Mouse (Mus musculus): ENCODE data around the gene Mapk1ip1l.

Mapk1ip1l gene

DNA sequence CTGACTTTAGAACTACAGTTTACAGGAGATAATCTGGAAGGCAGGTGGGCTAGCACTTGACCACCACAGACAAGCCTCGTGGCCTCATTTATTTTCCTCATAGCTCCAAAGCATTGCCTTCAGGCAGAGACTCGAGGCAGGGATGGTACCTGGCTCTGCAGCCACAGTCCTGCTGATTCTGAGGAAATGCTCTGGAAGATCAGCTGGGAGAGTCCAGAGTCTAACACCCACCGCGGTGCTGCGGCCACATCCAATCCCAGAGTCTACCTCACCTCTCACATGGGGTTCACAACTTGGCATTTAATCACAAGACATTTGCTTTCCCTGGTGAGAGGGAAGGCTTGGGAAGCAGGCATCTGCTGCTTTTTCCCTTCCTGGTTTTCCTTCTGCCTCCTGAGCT is 56.9 kb downstream of the Mapk1ip1l start:
- in situ Hi-C loops (cut with MboI, MseI), result no loop called here

DNA sequence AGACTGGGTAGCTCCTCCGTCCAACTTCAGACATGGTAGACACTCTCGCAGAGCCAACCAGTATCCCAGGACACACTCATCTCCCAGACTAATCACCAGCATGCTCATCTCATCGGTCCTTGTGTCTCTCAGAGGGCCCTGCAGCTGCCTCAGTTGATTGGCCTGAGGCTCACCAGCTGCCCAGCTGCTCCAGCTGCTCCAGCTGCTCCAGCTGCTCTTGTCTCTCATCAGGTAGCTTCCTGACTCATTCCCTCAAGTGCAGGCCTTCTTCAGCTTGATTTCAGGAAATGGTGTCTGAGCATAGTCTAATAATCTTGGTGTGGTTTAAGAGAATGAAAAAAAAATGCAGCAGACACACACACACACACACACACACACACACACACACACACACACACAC is 58.6 kb downstream of the Mapk1ip1l start:
- in situ Hi-C loops (cut with MboI, MseI), result no loop called here

DNA sequence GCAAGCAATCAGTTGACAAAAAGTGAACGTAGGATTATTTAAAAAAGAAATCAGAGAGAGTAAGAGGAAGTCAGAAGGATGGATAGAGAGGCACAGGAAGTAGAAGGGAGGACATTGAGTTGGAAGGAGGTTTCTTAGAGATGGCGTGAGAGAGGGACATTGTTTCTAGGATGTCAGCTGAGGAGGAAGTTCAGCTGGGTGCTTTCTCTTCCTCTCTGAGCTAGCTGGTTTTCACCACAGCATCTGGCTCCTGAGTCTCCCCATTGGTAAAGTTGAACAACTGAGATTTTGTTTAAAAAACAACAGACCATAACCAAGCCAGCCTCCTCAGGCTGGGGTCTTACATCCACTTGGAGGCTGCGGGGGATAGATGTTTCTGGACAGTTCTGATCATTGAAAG is 61.5 kb downstream of the Mapk1ip1l start:
- in situ Hi-C loops (cut with MboI, MseI), result no loop called here

DNA sequence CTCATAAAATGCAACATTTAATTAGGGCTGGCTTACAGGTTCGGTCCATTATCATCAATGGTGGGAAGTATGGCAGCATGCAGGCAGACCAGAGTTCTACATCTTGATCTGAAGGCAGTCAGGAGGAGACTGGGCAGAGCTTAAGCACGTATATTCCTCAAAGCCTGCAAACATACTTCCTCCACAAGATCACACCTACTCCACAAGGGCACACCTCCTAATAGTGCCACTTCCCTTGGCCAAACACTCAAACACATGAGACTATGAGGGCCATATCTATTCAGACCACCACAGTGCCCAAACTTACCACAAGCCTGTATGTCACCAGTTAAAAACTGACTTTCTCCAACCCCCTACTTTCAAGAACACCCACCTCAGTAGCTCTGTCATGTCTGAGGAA is 63.4 kb downstream of the Mapk1ip1l start:
- in situ Hi-C loops (cut with MboI, MseI), result no loop called here

DNA sequence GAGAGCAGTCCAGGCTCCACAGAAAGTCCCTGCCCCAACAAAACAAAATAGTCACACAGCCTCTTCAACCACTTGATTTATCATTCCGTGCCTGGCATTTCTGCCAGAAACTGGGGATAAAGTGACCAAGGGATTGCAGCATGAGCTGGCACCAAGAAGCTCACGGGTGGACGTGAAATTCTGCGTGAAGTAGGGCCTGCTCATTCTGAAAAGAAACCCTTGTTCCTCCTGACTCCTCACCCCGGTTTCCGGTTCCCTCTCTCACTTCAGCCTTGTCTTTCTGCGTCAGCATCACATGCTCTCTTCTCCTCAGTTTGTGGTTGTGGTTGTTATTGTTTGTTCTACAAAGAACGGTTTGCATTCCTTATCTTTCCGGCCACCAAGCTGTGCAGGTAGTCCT is 63.8 kb downstream of the Mapk1ip1l start:
- in situ Hi-C loops (cut with MboI, MseI), result no loop called here

DNA sequence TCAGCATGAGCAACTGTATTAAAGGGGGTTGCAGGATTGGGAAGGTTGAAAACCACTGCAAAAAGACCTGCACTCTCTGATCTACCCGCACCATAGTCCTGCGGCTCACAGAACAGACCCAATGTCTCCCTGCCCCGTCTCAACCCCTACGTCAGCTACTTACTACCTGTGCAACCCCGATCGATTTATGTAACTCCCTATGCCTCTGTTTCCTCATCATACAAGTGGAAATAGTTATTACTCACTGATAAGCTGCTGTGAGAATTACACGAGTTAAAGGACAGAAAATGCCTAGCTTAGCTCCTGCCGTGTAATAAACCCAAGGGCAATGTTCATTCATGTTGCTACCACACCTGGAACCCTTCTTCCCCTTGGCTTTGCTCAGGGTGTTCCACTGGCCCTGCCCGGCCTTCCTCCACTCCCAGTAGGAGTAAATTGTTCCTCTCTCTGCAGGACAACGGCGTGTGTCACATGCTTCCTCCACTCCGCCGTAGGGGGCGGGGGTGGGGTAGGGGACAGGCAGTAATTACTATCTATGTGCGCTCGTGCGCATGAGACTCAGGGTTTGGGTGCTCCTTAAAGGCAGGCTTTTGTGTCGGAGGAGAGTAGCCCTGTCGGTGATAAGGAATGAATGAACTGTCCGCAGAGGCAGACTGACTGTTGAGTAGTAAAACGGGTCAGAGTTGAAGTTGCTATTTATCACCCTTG is 66.8 kb downstream of the Mapk1ip1l start:
- in situ Hi-C loops (cut with MboI, MseI), result no loop called here

DNA sequence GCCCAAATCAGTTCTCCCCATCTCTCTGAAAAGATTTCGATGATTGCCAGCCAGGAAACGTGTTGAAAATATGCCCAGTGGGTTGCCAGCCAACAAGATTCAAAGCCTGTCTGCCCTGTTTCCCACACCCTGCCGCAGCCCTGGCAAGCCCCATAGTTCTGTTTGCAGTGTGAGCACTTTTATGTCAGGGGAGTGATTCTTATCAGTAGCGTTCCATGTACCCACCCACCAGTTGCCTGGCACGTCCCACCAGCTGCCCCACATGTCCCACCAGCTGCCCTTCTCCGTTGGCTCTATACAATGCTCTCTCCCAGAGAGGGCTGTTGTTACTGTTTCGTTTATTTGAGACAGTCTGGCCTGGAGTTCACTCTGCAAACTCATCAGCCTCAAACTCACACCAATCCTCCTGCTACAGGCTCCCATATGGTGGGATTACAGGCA is 68.8 kb downstream of the Mapk1ip1l start:
- in situ Hi-C loops (cut with MboI, MseI), result no loop called here

DNA sequence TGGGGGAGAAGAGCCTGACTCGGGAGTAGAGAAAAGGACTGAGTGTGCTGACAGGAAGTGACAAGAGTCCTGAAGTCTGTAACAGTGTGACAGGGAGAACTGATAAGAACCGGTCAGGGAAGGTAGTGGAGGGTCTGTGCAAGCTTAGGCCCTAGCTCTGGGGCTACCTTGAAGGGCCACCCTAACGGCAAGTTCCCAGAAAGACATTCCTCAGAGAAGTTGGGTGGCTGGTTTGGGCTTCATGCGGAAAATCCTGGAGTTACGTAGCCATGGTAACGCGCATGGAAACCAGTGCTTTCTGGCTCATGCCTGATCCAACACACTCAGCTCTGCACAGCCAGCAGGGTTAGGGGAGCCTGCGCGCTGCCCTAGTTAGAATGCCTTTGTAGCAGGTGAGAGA is 69.4 kb downstream of the Mapk1ip1l start, which contains the start of gene Lgals3:
TSS of gene Lgals3 (plus strand) at position 291 of the 400 bp plus-strand sequence.
- in situ Hi-C loops (cut with MboI, MseI), result no loop called here

DNA sequence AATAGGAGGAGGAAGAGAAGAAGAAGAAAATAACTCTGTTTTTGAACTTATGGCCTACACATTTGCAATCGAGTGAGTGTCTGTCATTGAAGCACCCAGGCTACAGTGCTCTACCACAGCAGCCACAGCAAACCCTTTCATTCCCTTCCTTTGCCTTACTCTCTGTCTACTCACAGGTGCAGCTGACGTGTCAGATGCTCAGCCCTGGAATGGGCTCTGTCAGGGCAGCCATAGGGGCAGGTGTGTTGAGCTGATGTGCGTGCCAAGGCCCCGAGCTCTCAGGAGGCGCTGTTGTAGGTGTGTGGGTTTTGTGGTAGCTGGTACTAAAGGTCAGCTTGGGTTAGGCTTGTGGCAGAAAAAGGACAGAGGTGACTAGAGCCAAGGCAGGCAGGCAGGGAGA is 71.7 kb downstream of the Mapk1ip1l start:
- in situ Hi-C loops (cut with MboI, MseI), result no loop called here

DNA sequence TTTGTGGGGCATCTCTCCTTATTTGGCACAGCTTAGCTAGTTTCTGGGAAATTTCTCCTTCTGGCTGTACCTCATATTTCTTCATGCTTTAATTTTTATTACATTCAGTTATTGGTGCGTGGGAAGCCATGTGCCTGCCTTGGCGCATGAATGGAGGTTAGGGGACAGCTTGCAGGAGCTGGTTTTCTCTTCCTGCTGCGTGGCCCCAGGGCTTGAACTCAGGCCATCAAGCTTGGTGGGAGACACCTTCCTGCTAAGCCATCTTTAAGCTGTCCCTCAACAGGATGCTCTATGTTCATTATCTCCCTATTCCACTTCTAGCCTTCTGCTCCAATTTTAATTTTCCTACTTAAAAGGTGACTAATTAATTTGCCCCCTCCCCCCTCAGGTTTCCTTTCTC is 72.7 kb downstream of the Mapk1ip1l start:
- in situ Hi-C loops (cut with MboI, MseI), result no loop called here

DNA sequence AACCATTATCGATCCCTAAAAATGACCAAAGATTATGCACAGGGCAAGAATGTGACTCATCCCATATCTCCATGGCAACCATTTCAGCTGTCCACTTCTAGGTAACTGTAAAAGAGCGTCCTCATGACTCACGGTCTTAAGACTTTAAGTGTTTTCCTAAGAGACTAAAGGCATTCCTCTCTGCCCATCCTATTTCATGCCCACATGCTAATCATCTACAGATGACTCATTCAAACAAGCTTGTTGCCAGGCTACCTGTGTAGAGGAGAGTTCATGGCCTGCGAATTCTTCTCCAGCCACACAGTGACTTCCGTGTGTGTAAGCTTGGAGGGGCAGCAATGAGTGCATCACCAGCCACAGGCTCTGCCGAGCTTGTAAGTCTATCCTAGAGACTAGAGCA is 73.6 kb downstream of the Mapk1ip1l start:
- in situ Hi-C loops (cut with MboI, MseI), result no loop called here
